Mouse (Mus musculus) G1E (cell line): ENCODE measurements at regions not wholly inside any gene's neighbourhood (a gene's known extent, or its start where the extent isn't known, plus 50 kb on each side); places are given as distances from the start of the nearest gene placed in this dataset.
A peak's percentile ranks its signal among the peaks of the same experiment; 100 is the strongest.

ENCODE experiments used
- ATAC-seq: 2 replicates; pipeline ENCODE4 v1.8.0; 2016; ENCODE audit warnings: mild to moderate bottlenecking; ENCODE audit not compliant: insufficient number of reproducible peaks, poor library complexity, low FRiP score, severe bottlenecking; ENCODE audit errors: extremely low read depth
- DNase-seq: peaks from one replicate; pipeline ENCODE4 v3.0.0; 2012; ENCODE audit warnings: low spot score
- H3K27me3 ChIP-seq: 2 replicates; pipeline ENCODE4 v1.6.1; 2012; ENCODE audit warnings: mild to moderate bottlenecking, low read length, inconsistent platforms; ENCODE audit not compliant: insufficient read depth
- H3K36me3 ChIP-seq: replicated peaks from 2 replicates; pipeline ENCODE3; 2012; ENCODE audit warnings: mild to moderate bottlenecking, inconsistent platforms
- H3K4me1 ChIP-seq: 2 replicates; pipeline ENCODE4 v1.6.1; 2012; ENCODE audit warnings: low read depth, low read length, inconsistent platforms, mixed read lengths; ENCODE audit not compliant: insufficient read depth
- H3K4me3 ChIP-seq: 2 replicates; pipeline ENCODE4 v1.5.1; 2012; ENCODE audit warnings: low read depth, mild to moderate bottlenecking, inconsistent platforms, low read length, moderate library complexity, mixed read lengths
- H3K9me3 ChIP-seq: replicated peaks from 2 replicates; pipeline ENCODE4 v1.6.1; 2012; ENCODE audit warnings: inconsistent platforms
- CTCF ChIP-seq: IDR thresholded peaks from 2 replicates; pipeline ENCODE4 v1.5.1; 2012; ENCODE audit warnings: low read depth, low read length, inconsistent platforms, mixed read lengths
- GATA1 ChIP-seq: IDR thresholded peaks from 2 replicates; pipeline ENCODE4 v1.6.1; 2012; ENCODE audit warnings: borderline replicate concordance, low read length, inconsistent platforms, mixed read lengths
- GATA2 ChIP-seq: IDR thresholded peaks from 2 replicates; pipeline ENCODE4 v1.6.1; 2012; ENCODE audit warnings: low read depth, low read length, inconsistent platforms, borderline replicate concordance
- POLR2AphosphoS5 ChIP-seq: IDR thresholded peaks from 2 replicates; pipeline ENCODE4 v1.6.1; 2012; ENCODE audit warnings: low read depth, low read length, inconsistent platforms; ENCODE audit not compliant: insufficient replicate concordance
- TAL1 ChIP-seq: conservative IDR thresholded peaks from 2 replicates; pipeline ENCODE4 v1.6.1; 2012; ENCODE audit warnings: low read depth, low read length, inconsistent platforms, mixed read lengths

DNA sequence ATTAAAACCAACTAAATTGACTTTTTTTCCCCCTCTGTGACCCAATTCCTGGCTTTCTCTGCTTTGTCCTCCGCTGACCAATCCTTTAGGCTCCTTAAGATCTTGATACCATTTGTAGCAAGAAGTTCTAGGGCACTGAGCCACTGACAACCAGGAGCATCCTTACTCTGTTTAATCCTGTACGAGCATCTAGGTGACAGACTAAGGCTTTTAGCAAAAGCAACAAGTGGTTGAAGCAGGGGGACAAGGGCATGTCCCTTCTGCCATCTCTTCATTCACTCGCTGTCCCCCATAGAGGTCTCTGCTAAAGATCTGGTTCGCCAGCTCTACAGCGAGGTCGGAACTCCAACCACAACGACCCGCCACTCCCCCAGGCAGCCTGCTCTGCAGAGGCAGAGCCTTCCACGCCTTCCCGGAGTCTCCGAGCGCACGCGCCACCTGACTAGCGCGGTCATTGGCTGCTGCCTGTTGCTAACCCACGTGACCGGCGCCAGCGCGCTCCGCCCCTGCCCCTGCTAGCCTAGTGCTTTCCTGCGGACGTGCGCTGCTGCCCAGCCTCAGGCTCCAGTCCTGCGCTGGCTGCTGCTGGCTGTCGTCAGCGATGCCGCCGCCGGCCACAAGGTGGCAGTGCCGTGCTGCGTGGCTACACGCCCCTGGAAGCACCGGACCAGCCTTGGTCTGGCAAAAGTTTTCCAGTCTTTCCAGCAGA is 79.7 kb downstream of the Cd83 start:
- H3K4me1 ChIP-seq: peaks cover 10% of the 10 kb centered on the region
- no peaks in the 10 kb centered on the region for H3K36me3 ChIP-seq
- ATAC-seq (no peak), DNase-seq (peak; percentile 66)
- H3K27me3 ChIP-seq: peaks cover 18% of the 10 kb centered on the region
- peak overlapping the region; percentile 30; the same call in 1 of the 2 replicates for H3K4me3 ChIP-seq
- peak; percentile 92 for TF ChIP-seq CTCF
- no peak for TF ChIP-seq POLR2AphosphoS5
- no peaks in the 10 kb centered on the region for H3K9me3 ChIP-seq

GRCm38 (mm10) chr13:43865036-43865435 is 80.5 kb downstream of the Cd83 start:
- Histone ChIP-seq H3K4me3 (no peak overlapping the region), H3K27me3 (peaks cover 18% of the 10 kb centered on the region), H3K4me1 (peaks cover 10% of the 10 kb centered on the region), H3K36me3 (no peaks in the 10 kb centered on the region), H3K9me3 (no peaks in the 10 kb centered on the region)
- no peak for ATAC-seq
- DNase-seq: no peak
- TF ChIP-seq TAL1 (no peak), GATA1 (no peak), CTCF (no peak), GATA2 (no peak), POLR2AphosphoS5 (no peak)

- DNase-seq: no peak
- no peak for ATAC-seq
- H3K9me3 ChIP-seq: no peaks in the 10 kb centered on the region
- 0 out of 2 replicates have a peak, but pooled peaks cover 6% of the 10 kb centered on the region for H3K27me3 ChIP-seq
- H3K36me3 ChIP-seq: no peaks in the 10 kb centered on the region
- H3K4me3 ChIP-seq: no peak overlapping the region
- TF ChIP-seq POLR2AphosphoS5 (no peak), TAL1 (no peak), GATA1 (no peak), CTCF (no peak), GATA2 (no peak)
- H3K4me1 ChIP-seq: no peaks in the 10 kb centered on the region
These were observed 91.3 kb downstream of the Cd83 start for GRCm38 (mm10) chr13:43875895-43876294.

DNA sequence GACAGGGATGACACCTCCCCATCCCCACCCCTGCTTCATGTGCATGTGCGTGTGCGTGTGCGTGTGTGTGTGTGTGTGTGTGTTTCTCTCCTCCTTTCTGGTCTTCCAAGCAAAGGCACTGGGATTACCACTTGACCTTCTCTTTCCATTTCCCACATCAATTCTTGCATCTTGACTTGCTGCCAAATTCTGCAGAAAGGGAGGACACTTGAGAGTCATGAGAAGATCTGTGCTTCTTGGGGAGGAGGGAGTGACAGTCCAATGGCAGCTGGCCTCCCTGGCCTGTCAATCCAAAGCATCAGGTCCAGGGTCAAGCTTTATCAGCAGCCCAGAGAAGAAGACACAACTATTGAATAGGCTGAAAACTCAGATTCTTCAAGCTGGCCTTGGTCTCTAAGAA is 102.7 kb downstream of the Cd83 start:
- H3K4me1 ChIP-seq: no peaks in the 10 kb centered on the region
- no peaks in the 10 kb centered on the region for H3K27me3 ChIP-seq
- H3K9me3 ChIP-seq: no peaks in the 10 kb centered on the region
- DNase-seq (no peak), ATAC-seq (no peak)
- H3K36me3 ChIP-seq: no peaks in the 10 kb centered on the region
- no peak for TF ChIP-seq GATA2
- TF ChIP-seq GATA1: no peak
- TF ChIP-seq POLR2AphosphoS5: no peak
- no peak for TF ChIP-seq TAL1
- TF ChIP-seq CTCF: no peak
- H3K4me3 ChIP-seq: no peak overlapping the region

DNA sequence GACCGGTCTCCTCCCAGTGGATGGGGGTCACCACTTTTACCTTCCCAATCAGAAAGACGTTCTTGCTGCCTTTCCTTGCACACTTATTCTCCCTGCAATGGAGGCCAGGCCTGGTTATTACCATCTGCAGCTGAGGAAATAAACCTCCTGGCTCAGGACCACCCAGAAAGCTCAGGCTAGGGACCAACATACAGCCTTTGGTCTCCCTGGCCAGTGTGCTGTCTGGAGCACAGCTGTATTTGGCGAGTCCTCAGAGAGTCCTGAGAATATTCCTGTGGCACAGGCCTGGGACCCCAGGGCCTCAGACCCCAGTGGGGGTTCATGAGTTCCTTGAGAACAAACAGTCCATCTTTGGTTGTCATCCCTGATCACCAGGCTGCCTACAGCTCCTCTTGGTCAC is 107.4 kb downstream of the Cd83 start:
- H3K4me1 ChIP-seq: no peaks in the 10 kb centered on the region
- no peaks in the 10 kb centered on the region for H3K9me3 ChIP-seq
- H3K27me3 ChIP-seq: peaks cover 2% of the 10 kb centered on the region; the same call in 1 of the 2 replicates
- ATAC-seq: no peak
- no peak overlapping the region for H3K4me3 ChIP-seq
- H3K36me3 ChIP-seq: no peaks in the 10 kb centered on the region
- DNase-seq: no peak
- TF ChIP-seq GATA2 (no peak), CTCF (no peak), GATA1 (no peak), POLR2AphosphoS5 (no peak), TAL1 (no peak)

DNA sequence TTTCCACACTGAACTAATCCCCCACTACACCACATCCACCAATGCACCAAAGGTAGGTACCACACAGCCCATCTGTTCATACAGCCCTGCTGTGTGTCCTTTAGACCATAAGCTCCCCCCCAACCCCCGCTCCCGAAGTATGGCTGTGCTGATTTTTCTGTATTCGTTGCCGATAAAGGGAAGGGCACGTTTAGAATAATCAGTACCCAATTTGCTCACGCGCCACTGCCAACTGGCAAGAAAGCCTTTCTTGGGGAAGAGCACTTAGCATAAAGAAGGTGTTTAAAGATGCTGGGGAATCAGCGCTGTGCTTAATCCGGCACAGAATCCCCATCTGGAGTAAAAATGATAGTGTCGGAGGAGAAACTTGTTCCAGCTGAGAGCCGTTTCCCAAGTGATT is 111.4 kb downstream of the Cd83 start:
- ATAC-seq (no peak), DNase-seq (no peak)
- Histone ChIP-seq H3K4me1 (no peaks in the 10 kb centered on the region), H3K4me3 (no peak overlapping the region), H3K27me3 (peaks cover 2% of the 10 kb centered on the region), H3K9me3 (no peaks in the 10 kb centered on the region), H3K36me3 (no peaks in the 10 kb centered on the region)
- no peak for TF ChIP-seq CTCF

DNA sequence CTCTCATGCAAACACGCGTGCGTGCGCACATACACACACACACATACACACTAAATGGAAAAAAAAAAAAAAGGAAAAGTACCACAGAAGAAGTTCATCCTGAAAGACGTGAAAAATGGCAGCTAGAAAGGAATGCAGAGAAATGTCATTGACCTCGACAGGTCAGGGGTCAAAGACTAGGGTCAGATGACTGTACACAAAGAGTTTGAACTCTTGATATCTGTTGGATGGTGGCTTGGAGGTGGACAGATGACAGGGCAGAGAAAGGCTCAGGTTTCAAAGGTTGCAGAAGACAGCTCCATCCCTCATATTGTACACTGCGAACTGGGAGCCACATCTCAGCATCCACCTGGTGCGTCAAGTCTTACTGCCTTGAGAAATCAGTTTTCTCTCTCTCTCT is 112.5 kb downstream of the Cd83 start:
- Histone ChIP-seq H3K36me3 (no peaks in the 10 kb centered on the region), H3K4me3 (no peak overlapping the region), H3K27me3 (peaks cover 2% of the 10 kb centered on the region), H3K9me3 (no peaks in the 10 kb centered on the region), H3K4me1 (no peaks in the 10 kb centered on the region)
- DNase-seq: no peak
- no peak for ATAC-seq
- TF ChIP-seq GATA2 (no peak), TAL1 (no peak), GATA1 (no peak), CTCF (no peak)
